Mouse (Mus musculus): Measurements from ENCODE around the gene Rlbp1. TPM values are rescaled to one million over a fixed set of nuclear protein-coding genes. Genes with fewer than 3 reads are reported as not detected.

The Rlbp1 gene
- not detected for polyA plus RNA-seq (2021)

- TF ChIP-seq CTCF (IDR thresholded peaks at IDR 0.05) = no peak
- ChIA-PET POLR2A (no interaction called here), CTCF (interaction anchor here (1.1 to 3.0 kb wide), 3 partner anchors 12 to 246 kb away, joined by 4 to 7 read pairs (median 4); no protein-coding TSS in a partner anchor)
- peaks cover 6% of the 10 kb centered on the region for H3K27me3 ChIP-seq
- in situ Hi-C loops (cut with MboI; ENCODE audit: low pct_unique_long_range_greater_than_20kb) = no loop called here
- no peak for ATAC-seq
- no peak for DNase-seq (ENCODE audit: low read depth, low spot score)
These were observed at the start of gene Rlbp1 for GRCm38 (mm10) chr7:79386422-79387133. Gene Rlbp1, minus strand, starts transcription at chr7:79387048.

GRCm38 (mm10) chr7:79428243-79428642 is 41.4 kb upstream of the Rlbp1 start:
- TF ChIP-seq CTCF (IDR thresholded peaks at IDR 0.05) = no peak

GRCm38 (mm10) chr7:79425804-79426203 is 39.0 kb upstream of the Rlbp1 start:
- ChIA-PET POLR2A (no interaction called here), CTCF (interaction anchor here (0.9 to 2.5 kb wide), 2 partner anchors 17 to 28 kb away, joined by 3 to 5 read pairs; no protein-coding TSS in a partner anchor)
- DNase-seq (ENCODE audit: low read depth, low spot score) (no peak), ATAC-seq (no peak)
- H3K27me3 ChIP-seq = no peaks in the 10 kb centered on the region
- TF ChIP-seq CTCF (IDR thresholded peaks at IDR 0.05) = no peak
- in situ Hi-C loops (cut with MboI; ENCODE audit: low pct_unique_long_range_greater_than_20kb) = no loop called here

More at GRCm38 (mm10) chr7:79428243-79428642, 41.4 kb upstream of the Rlbp1 start:
- ChIA-PET CTCF (no interaction called here), POLR2A (no interaction called here)
- H3K27me3 ChIP-seq = no peaks in the 10 kb centered on the region
- in situ Hi-C loops (cut with MboI; ENCODE audit: low pct_unique_long_range_greater_than_20kb) = no loop called here
- DNase-seq (ENCODE audit: low read depth, low spot score) (no peak), ATAC-seq (no peak)

- in situ Hi-C loops (cut with MboI; ENCODE audit: low pct_unique_long_range_greater_than_20kb) = no loop called here
- ATAC-seq (no peak), DNase-seq (ENCODE audit: low read depth, low spot score) (no peak)
- CTCF ChIA-PET = no interaction called here
- POLR2A ChIA-PET = no interaction called here
- no peak for TF ChIP-seq CTCF (IDR thresholded peaks at IDR 0.05)
- no peaks in the 10 kb centered on the region for H3K27me3 ChIP-seq
These were observed 36.0 kb upstream of the Rlbp1 start for GRCm38 (mm10) chr7:79422876-79423275.

- in situ Hi-C loops (cut with MboI; ENCODE audit: low pct_unique_long_range_greater_than_20kb) = no loop called here
- DNase-seq (ENCODE audit: low read depth, low spot score) (peak; percentile 13), ATAC-seq (no peak)
- no peaks in the 10 kb centered on the region for H3K27me3 ChIP-seq
- TF ChIP-seq CTCF (IDR thresholded peaks at IDR 0.05) = no peak
- ChIA-PET POLR2A (no interaction called here), CTCF (no interaction called here)
These were observed 33.1 kb upstream of the Rlbp1 start for GRCm38 (mm10) chr7:79419950-79420349.

GRCm38 (mm10) chr7:79414449-79415375 is 27.9 kb upstream of the Rlbp1 start:
- ChIA-PET POLR2A (no interaction called here), CTCF (interaction anchor here (1.1 to 1.2 kb wide), 2 partner anchors 24 to 45 kb away, joined by 3 to 4 read pairs; no protein-coding TSS in a partner anchor)
- ATAC-seq (no peak), DNase-seq (ENCODE audit: low read depth, low spot score) (no peak)
- TF ChIP-seq CTCF (IDR thresholded peaks at IDR 0.05) = no peak
- no peaks in the 10 kb centered on the region for H3K27me3 ChIP-seq
- in situ Hi-C loops (cut with MboI; ENCODE audit: low pct_unique_long_range_greater_than_20kb) = no loop called here

- no peak for DNase-seq (ENCODE audit: low read depth, low spot score)
- no peak for TF ChIP-seq CTCF (IDR thresholded peaks at IDR 0.05)
- in situ Hi-C loops (cut with MboI; ENCODE audit: low pct_unique_long_range_greater_than_20kb) = no loop called here
- POLR2A ChIA-PET = no interaction called here
- no peak for ATAC-seq
- CTCF ChIA-PET = no interaction called here
- no peaks in the 10 kb centered on the region for H3K27me3 ChIP-seq
These were observed 13.4 kb upstream of the Rlbp1 start for GRCm38 (mm10) chr7:79400296-79400695.

GRCm38 (mm10) chr7:79398971-79399370 is 12.1 kb upstream of the Rlbp1 start:
- no peak for TF ChIP-seq CTCF (IDR thresholded peaks at IDR 0.05)
- DNase-seq (ENCODE audit: low read depth, low spot score) (no peak), ATAC-seq (no peak)
- CTCF ChIA-PET = interaction anchor here (1.5 kb wide), 1 partner anchor 25 kb away, joined by 5 read pairs; no protein-coding TSS in a partner anchor
- no peaks in the 10 kb centered on the region for H3K27me3 ChIP-seq
- in situ Hi-C loops (cut with MboI; ENCODE audit: low pct_unique_long_range_greater_than_20kb) = no loop called here
- POLR2A ChIA-PET = no interaction called here

- in situ Hi-C loops (cut with MboI; ENCODE audit: low pct_unique_long_range_greater_than_20kb) = no loop called here
- CTCF ChIA-PET = interaction anchor here (1.5 kb wide), 1 partner anchor 26 kb away, joined by 5 read pairs; no protein-coding TSS in a partner anchor
- no peaks in the 10 kb centered on the region for H3K27me3 ChIP-seq
- no peak for TF ChIP-seq CTCF (IDR thresholded peaks at IDR 0.05)
- DNase-seq (ENCODE audit: low read depth, low spot score) (no peak), ATAC-seq (no peak)
- POLR2A ChIA-PET = no interaction called here
These were observed 11.6 kb upstream of the Rlbp1 start for GRCm38 (mm10) chr7:79398426-79398825.

GRCm38 (mm10) chr7:79397446-79397963 is 10.7 kb upstream of the Rlbp1 start:
- no peak for ATAC-seq
- CTCF ChIA-PET = interaction anchor here (1.5 kb wide), 1 partner anchor 27 kb away, joined by 5 read pairs; no protein-coding TSS in a partner anchor
- no peak for TF ChIP-seq CTCF (IDR thresholded peaks at IDR 0.05)
- in situ Hi-C loops (cut with MboI; ENCODE audit: low pct_unique_long_range_greater_than_20kb) = no loop called here
- no peak for DNase-seq (ENCODE audit: low read depth, low spot score)
- H3K27me3 ChIP-seq = no peaks in the 10 kb centered on the region
- POLR2A ChIA-PET = interaction anchor here (0.8 kb wide), 1 partner anchor 40 kb away, joined by 3 read pairs; no protein-coding TSS in a partner anchor
